Mouse (Mus musculus) spleen, adult 10 weeks (tissue): ENCODE measurements around the gene Gm13305. TPM values are rescaled to one million over a fixed set of nuclear protein-coding genes. Genes with fewer than 3 reads are reported as not detected.

Experiments used
- polyA plus RNA-seq: library from polyadenylated mRNA; stranded (reverse); fragments of 350-450 nt; fragmentation: Illumina TruSeq; extraction: RNeasy Lipid Tissue Mini Kit (QIAGEN cat#74804); gene quantifications from one replicate; pipeline ENCODE4 v1.2.3, GENCODE M21; 2015; ENCODE audit warnings: low replicate concordance; ENCODE audit not compliant: insufficient read depth

Gene Gm13305
- 1.6 TPM for polyA plus RNA-seq

DNA sequence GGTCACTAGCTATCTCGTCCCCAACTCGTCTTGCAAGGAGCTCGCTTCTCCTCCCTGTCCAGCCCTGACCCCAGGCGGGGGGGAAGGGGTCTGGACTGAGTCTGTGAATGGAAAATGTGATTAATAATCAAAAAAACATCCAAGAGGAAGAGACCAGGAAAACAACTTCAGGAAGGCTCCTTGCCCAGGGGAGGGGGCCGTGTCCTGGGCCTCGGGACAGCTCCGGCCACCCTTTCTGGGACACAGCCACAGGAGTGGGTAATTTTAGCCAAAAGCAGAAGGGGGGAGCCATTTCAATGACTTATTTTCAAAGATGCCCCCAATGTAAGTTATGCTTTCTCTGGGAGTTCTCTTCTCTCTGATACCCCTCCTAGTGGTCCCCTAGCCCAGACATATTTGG, at the start of gene Gm13305:
TSS of gene Gm13305 (minus strand) at position 101 of the 400 bp plus-strand sequence.

DNA sequence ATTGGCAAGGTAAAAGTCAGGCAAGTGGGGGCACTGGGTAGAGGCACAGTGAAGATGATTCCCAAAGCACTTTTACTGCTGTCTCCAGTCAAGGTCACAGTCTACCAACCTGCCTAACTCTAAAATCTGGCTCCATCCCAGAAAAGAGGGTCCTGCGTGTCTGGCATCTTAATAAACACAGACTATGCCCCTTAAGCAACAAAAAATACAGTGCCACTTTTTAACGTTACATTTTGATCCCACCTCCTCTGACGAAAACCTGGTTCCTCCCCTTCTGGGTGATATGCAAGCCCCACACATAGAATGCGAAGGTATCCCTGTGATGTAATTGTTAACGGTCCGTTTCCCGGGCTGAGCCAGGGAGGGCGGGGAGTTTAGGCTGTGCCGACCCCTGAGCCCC, 15.3 kb downstream of the Gm13305 start, which contains the start of gene Gm13306:
TSS of gene Gm13306 (plus strand) at position 301 of the 400 bp plus-strand sequence.

GRCm38 (mm10) chr4:42114517-42114916, 53.9 kb downstream of the Gm13305 start, which contains the start of gene Gm13304:
Gene Gm13304, plus strand, starts transcription at chr4:42114817.

Other genes with a start within 250 kb of the Gm13305 start
- gene Gm20878, start 227.0 kb downstream of the Gm13305 start, polyA plus RNA-seq = 1.7 TPM
- 0.48 TPM for gene Fam205a4, start 202.5 kb downstream of the Gm13305 start, polyA plus RNA-seq
- not detected for gene Gm21093, start 133.9 kb downstream of the Gm13305 start, polyA plus RNA-seq
- not detected for gene Gm3893, start 77.4 kb downstream of the Gm13305 start, polyA plus RNA-seq
- not detected for gene Gm13304, start 53.8 kb downstream of the Gm13305 start, polyA plus RNA-seq
- not detected for gene Gm13306, start 15.2 kb downstream of the Gm13305 start, polyA plus RNA-seq
- gene Gm10600, start 72.0 kb upstream of the Gm13305 start, polyA plus RNA-seq = 1.5 TPM
- not detected for gene Ccl21b, start 87.2 kb upstream of the Gm13305 start, polyA plus RNA-seq
- not detected for gene Gm21953, start 125.7 kb upstream of the Gm13305 start, polyA plus RNA-seq
- gene Fam205a3, start 149.7 kb upstream of the Gm13305 start, polyA plus RNA-seq = not detected